Mouse (Mus musculus) stomach, postnatal 0 days (tissue): ENCODE data around the gene Plekhh1.

Source experiments
- CTCF ChIP-seq: IDR thresholded peaks from 2 replicates; pipeline ENCODE4 v1.5.1; 2016; ENCODE audit warnings: antibody characterized with exemption, low read depth, mild to moderate bottlenecking, moderate library complexity
- EP300 ChIP-seq: optimal IDR thresholded peaks from 2 replicates; pipeline ENCODE3; 2016; ENCODE audit warnings: antibody characterized with exemption

DNA sequence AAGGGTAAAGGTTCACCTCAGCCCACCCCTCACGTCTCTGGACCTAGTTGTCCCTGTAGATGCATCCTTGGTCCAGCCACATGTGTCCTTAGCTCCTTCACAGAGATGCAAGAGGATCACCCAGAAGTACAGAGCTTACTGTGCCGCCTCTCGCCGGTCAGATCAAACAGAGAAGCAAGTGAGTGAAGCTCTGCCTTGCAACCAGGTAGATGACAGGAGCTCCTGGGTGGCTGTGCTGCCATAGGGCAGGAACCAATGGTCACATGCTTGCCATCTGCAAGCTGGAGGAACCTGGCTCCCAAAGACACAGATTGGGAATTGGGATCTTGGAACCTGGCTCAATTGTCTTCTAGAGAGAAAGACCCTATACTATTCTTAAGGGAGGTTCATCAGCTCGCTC lies 23.5 kb upstream of the Plekhh1 start:
- TF ChIP-seq EP300 (no peak), CTCF (no peak)
